Mouse (Mus musculus) E14TG2a.4 (cell line): ENCODE data around the gene Shb.
A peak's percentile ranks its signal among the peaks of the same experiment; 100 is the strongest.

ENCODE experiments used
- H3K27me3 ChIP-seq: 2 replicates; pipeline ENCODE4 v1.6.1; 2014; ENCODE audit warnings: low read length, control low read depth; ENCODE audit not compliant: insufficient read depth
- H3K36me3 ChIP-seq: 2 replicates; pipeline ENCODE4 v1.6.1; 2014; ENCODE audit warnings: low read length, control low read depth; ENCODE audit not compliant: insufficient read depth
- H3K4me1 ChIP-seq: replicated peaks from 2 replicates; pipeline ENCODE4 v1.6.1; 2014; ENCODE audit warnings: low read depth, low read length, control low read depth
- H3K4me3 ChIP-seq: replicated peaks from 2 replicates; pipeline ENCODE4 v1.5.1; 2014; ENCODE audit warnings: mild to moderate bottlenecking, low read length
- H3K9me3 ChIP-seq: 2 replicates; pipeline ENCODE4 v1.6.1; 2014; ENCODE audit warnings: low read length, control low read depth
- CTCF ChIP-seq: conservative IDR thresholded peaks from 2 replicates; pipeline ENCODE4 v1.5.1; 2014; ENCODE audit warnings: low read length
- NANOG ChIP-seq: IDR thresholded peaks from 2 replicates; pipeline ENCODE4 v1.6.1; 2014; ENCODE audit warnings: borderline replicate concordance, low read length, mixed read lengths
- POU5F1 ChIP-seq: IDR thresholded peaks from 2 replicates; pipeline ENCODE4 v1.6.1; 2014; ENCODE audit warnings: low read length, borderline replicate concordance

Shb gene

GRCm38 (mm10) chr4:45513340-45513739, 18.9 kb downstream of the Shb start:
- H3K4me1 ChIP-seq, result peaks cover 92% of the 10 kb centered on the region
- 0 out of 2 replicates have a peak, but pooled peaks cover 11% of the 10 kb centered on the region for H3K36me3 ChIP-seq
- no peaks in the 10 kb centered on the region for H3K9me3 ChIP-seq
- H3K4me3 ChIP-seq, result 0 out of 2 replicates have a peak overlapping the region, but pooled peaks have one; percentile 17
- peaks cover 20% of the 10 kb centered on the region for H3K27me3 ChIP-seq
- TF ChIP-seq NANOG (no peak), CTCF (no peak), POU5F1 (no peak)

GRCm38 (mm10) chr4:45510163-45510562, 22.1 kb downstream of the Shb start:
- TF ChIP-seq CTCF (no peak), NANOG (no peak), POU5F1 (no peak)
- Histone ChIP-seq H3K4me3 (0 out of 2 replicates have a peak overlapping the region, but pooled peaks have one; percentile 2), H3K9me3 (no peaks in the 10 kb centered on the region)

DNA sequence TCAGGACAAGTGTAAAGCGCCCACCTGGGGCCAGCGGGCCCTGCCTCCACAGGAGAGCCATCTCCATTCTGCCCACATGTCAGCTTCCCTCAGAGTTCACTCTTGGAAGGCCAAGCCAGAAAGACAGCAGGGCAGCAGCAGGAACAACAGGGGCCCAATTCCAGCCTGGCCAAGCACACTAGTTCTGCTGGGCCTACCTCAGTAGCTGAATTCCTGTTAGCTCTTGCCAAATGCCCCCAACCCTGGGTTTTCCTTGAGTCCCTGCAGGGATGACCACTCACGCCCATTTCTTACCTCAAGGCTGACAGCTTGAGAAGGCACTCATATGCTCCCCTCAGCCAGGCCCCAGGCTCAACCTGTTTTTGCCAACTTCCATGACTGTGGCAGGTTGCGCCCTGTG, 22.9 kb downstream of the Shb start:
- no peaks in the 10 kb centered on the region for H3K9me3 ChIP-seq
- no peaks in the 10 kb centered on the region for H3K27me3 ChIP-seq
- peaks cover 11% of the 10 kb centered on the region; the same call in 1 of the 2 replicates for H3K36me3 ChIP-seq
- H3K4me1 ChIP-seq, result peaks cover 98% of the 10 kb centered on the region
- no peak overlapping the region for H3K4me3 ChIP-seq
- no peak for TF ChIP-seq POU5F1
- TF ChIP-seq CTCF, result no peak
- TF ChIP-seq NANOG, result no peak

More at GRCm38 (mm10) chr4:45510163-45510562, 22.1 kb downstream of the Shb start:
- Histone ChIP-seq H3K36me3 (peaks cover 11% of the 10 kb centered on the region; the same call in 1 of the 2 replicates), H3K4me1 (peaks cover 100% of the 10 kb centered on the region), H3K27me3 (no peaks in the 10 kb centered on the region)

DNA sequence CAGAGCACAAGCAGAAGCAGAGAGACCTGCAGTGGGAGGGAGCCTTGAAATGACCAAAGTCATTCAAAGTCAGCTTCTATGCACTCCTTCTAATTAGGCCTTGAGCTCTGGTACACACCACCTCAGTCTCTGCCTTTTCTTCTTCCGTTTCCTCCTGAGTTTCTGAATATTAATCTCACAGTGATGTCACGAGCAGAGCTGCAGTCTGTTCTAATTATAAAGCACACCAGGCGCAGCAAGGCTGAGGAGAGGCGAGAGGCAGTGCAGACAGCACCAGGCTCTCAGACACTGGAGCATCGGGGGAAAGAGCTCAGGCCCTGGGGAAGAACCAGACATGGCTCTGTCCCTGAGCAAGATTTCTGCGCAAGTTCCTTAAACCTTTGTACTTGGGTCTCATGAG, 23.8 kb downstream of the Shb start:
- H3K27me3 ChIP-seq, result no peaks in the 10 kb centered on the region
- no peaks in the 10 kb centered on the region for H3K9me3 ChIP-seq
- no peak overlapping the region for H3K4me3 ChIP-seq
- H3K36me3 ChIP-seq, result peaks cover 11% of the 10 kb centered on the region; the same call in 1 of the 2 replicates
- no peak for TF ChIP-seq POU5F1
- no peak for TF ChIP-seq CTCF
- TF ChIP-seq NANOG, result no peak
- peaks cover 98% of the 10 kb centered on the region for H3K4me1 ChIP-seq

- Histone ChIP-seq H3K4me1 (peaks cover 94% of the 10 kb centered on the region), H3K27me3 (no peaks in the 10 kb centered on the region), H3K36me3 (peaks cover 13% of the 10 kb centered on the region; the same call in 1 of the 2 replicates), H3K9me3 (no peaks in the 10 kb centered on the region), H3K4me3 (peak overlapping the region; percentile 13; the same call in 1 of the 2 replicates)
- TF ChIP-seq POU5F1 (no peak), CTCF (no peak), NANOG (no peak)
Measured at GRCm38 (mm10) chr4:45507476-45507875, 24.8 kb downstream of the Shb start.

GRCm38 (mm10) chr4:45507039-45507438, 25.2 kb downstream of the Shb start:
- Histone ChIP-seq H3K4me3 (peak overlapping the region; percentile 13), H3K27me3 (no peaks in the 10 kb centered on the region), H3K9me3 (no peaks in the 10 kb centered on the region), H3K4me1 (peaks cover 94% of the 10 kb centered on the region), H3K36me3 (peaks cover 13% of the 10 kb centered on the region; the same call in 1 of the 2 replicates)
- TF ChIP-seq NANOG (no peak), CTCF (no peak), POU5F1 (no peak)

GRCm38 (mm10) chr4:45506613-45507012, 25.7 kb downstream of the Shb start:
- Histone ChIP-seq H3K9me3 (no peaks in the 10 kb centered on the region), H3K4me3 (peak overlapping the region; percentile 13), H3K36me3 (peaks cover 12% of the 10 kb centered on the region; the same call in 1 of the 2 replicates), H3K4me1 (peaks cover 94% of the 10 kb centered on the region), H3K27me3 (no peaks in the 10 kb centered on the region)
- TF ChIP-seq CTCF (no peak), POU5F1 (no peak), NANOG (no peak)

DNA sequence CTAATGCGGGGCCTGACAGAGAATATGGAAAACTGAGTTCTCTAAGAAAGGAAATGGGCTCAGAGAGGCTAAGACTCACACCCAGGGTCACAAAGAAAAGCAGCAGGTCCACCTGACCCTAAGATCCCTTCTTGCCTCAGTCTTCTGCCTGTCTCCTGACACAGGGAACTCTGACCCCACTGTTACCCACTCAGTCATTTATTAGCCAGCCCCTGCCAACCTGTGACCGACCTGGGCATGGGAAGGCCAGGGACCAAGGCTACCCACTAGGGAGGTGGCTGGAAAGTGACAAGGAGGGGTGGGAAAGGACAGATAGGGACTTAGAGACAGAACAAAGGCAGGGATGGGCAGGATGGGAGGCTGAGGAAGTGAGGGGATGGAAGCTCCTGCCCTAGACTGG, 26.6 kb downstream of the Shb start:
- no peaks in the 10 kb centered on the region for H3K27me3 ChIP-seq
- TF ChIP-seq CTCF (no peak), POU5F1 (no peak), NANOG (no peak)
- H3K36me3 ChIP-seq, result peaks cover 8% of the 10 kb centered on the region; the same call in 1 of the 2 replicates
- peaks cover 94% of the 10 kb centered on the region for H3K4me1 ChIP-seq
- no peaks in the 10 kb centered on the region for H3K9me3 ChIP-seq
- H3K4me3 ChIP-seq, result 0 out of 2 replicates have a peak overlapping the region, but pooled peaks have one; percentile 13

DNA sequence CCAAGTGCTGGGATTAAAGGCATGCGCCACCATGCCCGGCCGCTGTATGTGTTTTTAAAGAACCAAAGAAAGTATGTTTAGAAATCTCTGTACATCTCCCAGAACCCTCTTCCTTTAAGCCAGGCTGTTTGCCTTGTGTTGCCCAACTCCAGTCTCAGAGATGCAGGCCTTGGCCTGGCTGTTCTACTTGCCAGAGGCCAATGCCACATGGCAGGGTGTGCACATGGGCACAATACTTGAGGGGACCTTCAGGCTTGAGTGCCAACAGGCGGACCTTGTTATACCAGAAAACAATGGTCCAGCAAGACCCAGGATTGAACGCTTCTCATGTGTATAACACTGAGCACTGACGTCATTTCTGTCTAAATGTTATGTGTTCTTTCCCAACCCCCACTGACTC, 27.1 kb downstream of the Shb start:
- Histone ChIP-seq H3K4me3 (no peak overlapping the region), H3K36me3 (peaks cover 8% of the 10 kb centered on the region; the same call in 1 of the 2 replicates), H3K27me3 (no peaks in the 10 kb centered on the region), H3K9me3 (no peaks in the 10 kb centered on the region), H3K4me1 (peaks cover 94% of the 10 kb centered on the region)
- TF ChIP-seq POU5F1 (no peak), CTCF (no peak), NANOG (no peak)
